ENCODE assay signal across 11 mouse cellular contexts in genomic region chr2:145396579-145396978, GRCm38 (mm10).
DNase-seq lines count a peak whose midpoint lies in the region; ATAC-seq and TF ChIP-seq lines count a peak whose summit lies in the region.
"Had no signal": no experiment of that assay in that cellular context is flagged by ENCODE, and none has a peak within 500 bp of the region (broad histone marks: within the 10 kb centered on the region; RNA-seq: fewer than 3 reads in every experiment).

No protein-coding gene starts in this region.

- peak overlapping the region; percentile 36 to 60 for H3K27ac ChIP-seq in heart, embryonic 14.5 days (replicated peaks in 1 of 2; ENCODE audit: control insufficient read depth in 1 of 2, insufficient read depth in 1 of 2, low read depth in 2 of 2, low read length in 2 of 2)
- no peak overlapping the region; the same call in 1 of the 2 replicates for H3K27ac ChIP-seq in hindbrain, postnatal 0 days
- H3K27ac ChIP-seq: gastrocnemius, adult 2 months; kidney, postnatal 0 days; liver, embryonic 14.5 days had no signal

- H3K36me3 ChIP-seq in heart, embryonic 14.5 days (ENCODE audit: control insufficient read depth, insufficient read depth, low read length), result no peaks in the 10 kb centered on the region
- no peaks in the 10 kb centered on the region for H3K36me3 ChIP-seq in hindbrain, postnatal 0 days (ENCODE audit: insufficient read depth, low read length)

- no peak overlapping the region for H3K9ac ChIP-seq in heart, embryonic 14.5 days (ENCODE audit: low read length)
- no peak overlapping the region for H3K9ac ChIP-seq in hindbrain, postnatal 0 days (replicated peaks; ENCODE audit: low read length)
- H3K9ac ChIP-seq: liver, embryonic 14.5 days had no signal

- 38% methylated on average over 7 of the region's 7 CpGs for WGBS in heart, embryonic 14.5 days
- 41% methylated on average over 7 of the region's 7 CpGs for WGBS in hindbrain, postnatal 0 days

- TF ChIP-seq CTCF in hindbrain, postnatal 0 days (IDR thresholded peaks at IDR 0.05; ENCODE audit: low read depth), result no peak

- no peaks in the 10 kb centered on the region for H3K27me3 ChIP-seq in heart, embryonic 14.5 days (ENCODE audit: control insufficient read depth, insufficient read depth, low read length)
- no peaks in the 10 kb centered on the region for H3K27me3 ChIP-seq in hindbrain, postnatal 0 days (ENCODE audit: insufficient read depth, low read length)
- H3K27me3 ChIP-seq: CH12.LX had no signal

- no peak overlapping the region for H3K4me3 ChIP-seq in heart, embryonic 14.5 days (ENCODE audit: control insufficient read depth in 1 of 2, insufficient read depth in 1 of 2, low read depth in 1 of 2, low read length in 2 of 2)
- no peak overlapping the region for H3K4me3 ChIP-seq in hindbrain, postnatal 0 days (ENCODE audit: low read length)
- H3K4me3 ChIP-seq: gastrocnemius, adult 2 months had no signal

- H3K4me1 ChIP-seq in heart, embryonic 14.5 days (ENCODE audit: control insufficient read depth in 2 of 2, insufficient read depth in 2 of 2, low read length in 2 of 2), result peaks cover 14 to 27% of the 10 kb centered on the region in 2 experiments
- H3K4me1 ChIP-seq in hindbrain, postnatal 0 days (ENCODE audit: insufficient read depth, low read length), result no peaks in the 10 kb centered on the region

- ATAC-seq in heart, embryonic 14.5 days (ENCODE audit: insufficient number of reproducible peaks, insufficient read depth, low FRiP score, low read depth), result no peak
- ATAC-seq in common myeloid progenitor, adult 5-6 weeks (replicated peaks; ENCODE audit: low read depth, poor library complexity, severe bottlenecking), result 0 out of 2 replicates have a peak, but pooled peaks have one; percentile 32
- peak; percentile 63 for ATAC-seq in hindbrain, postnatal 0 days

- no peak overlapping the region for H3K4me2 ChIP-seq in heart, embryonic 14.5 days (ENCODE audit: low read length)
- no peak overlapping the region for H3K4me2 ChIP-seq in hindbrain, postnatal 0 days (ENCODE audit: low read depth, low read length)

- no peaks in the 10 kb centered on the region for H3K9me3 ChIP-seq in heart, embryonic 14.5 days (ENCODE audit: control insufficient read depth, low read length)
- no peaks in the 10 kb centered on the region for H3K9me3 ChIP-seq in hindbrain, postnatal 0 days (ENCODE audit: low read length)

- DNase-seq in heart, postnatal 4 days, result no peak
- peak; percentile 14 for DNase-seq in embryo, embryonic 9.5 days (ENCODE audit: extremely low spot score)
- peak; percentile 55 for DNase-seq in hindbrain, postnatal 0 days (ENCODE audit: low spot score)
- DNase-seq in kidney, postnatal 14 days, result no peak
- DNase-seq in adrenal gland, postnatal 14 days, result no peak
- DNase-seq: gastrocnemius, adult 2 months had no signal

Comparison
In these comparisons a context has a peak if more than half of its experiments do, and no peak if none do; other contexts are left out.
1. DNase-seq: peak in embryo, embryonic 9.5 days (single experiment) and hindbrain, postnatal 0 days (single experiment); none in heart, postnatal 4 days (single experiment), kidney, postnatal 14 days (single experiment) and adrenal gland, postnatal 14 days (single experiment).